Mouse (Mus musculus): ENCODE measurements around the gene Dip2b. TPM values are rescaled to one million over a fixed set of nuclear protein-coding genes. Genes with fewer than 3 reads are reported as not detected.

The Dip2b gene
- polyA plus RNA-seq, 1 experiment from 2014 or later: 4.9 TPM

GRCm38 (mm10) chr15:100073696-100074453 is 35.4 kb downstream of the Dip2b start:
- H3K27ac ChIP-seq: peak overlapping the region; percentile 11; the same call in 1 of the 2 replicates
- WGBS (ENCODE audit: insufficient replicate concordance): 71% methylated on average over 9 of the region's 9 CpGs

GRCm38 (mm10) chr15:100074754-100075153 is 36.3 kb downstream of the Dip2b start:
- Histone ChIP-seq H3K27ac (no peak overlapping the region), H3K4me1 (peaks cover 53% of the 10 kb centered on the region), H3K9me3 (replicated peaks) (no peaks in the 10 kb centered on the region), H3K9ac (no peak overlapping the region), H3K4me2 (no peak overlapping the region), H3K36me3 (no peaks in the 10 kb centered on the region), H3K27me3 (replicated peaks) (no peaks in the 10 kb centered on the region), H3K4me3 (no peak overlapping the region)
- 42% methylated on average over 8 of the region's 8 CpGs for WGBS (ENCODE audit: insufficient replicate concordance)
- no peak for ATAC-seq

More at GRCm38 (mm10) chr15:100073696-100074453, 35.4 kb downstream of the Dip2b start:
- no peak overlapping the region for H3K4me3 ChIP-seq
- H3K4me2 ChIP-seq: no peak overlapping the region
- no peak overlapping the region for H3K9ac ChIP-seq
- H3K4me1 ChIP-seq: peaks cover 48% of the 10 kb centered on the region
- ATAC-seq: no peak
- no peaks in the 10 kb centered on the region for H3K27me3 ChIP-seq (replicated peaks)
- H3K36me3 ChIP-seq: no peaks in the 10 kb centered on the region
- no peaks in the 10 kb centered on the region for H3K9me3 ChIP-seq (replicated peaks)

- ATAC-seq: peak; percentile 53; the same call in 1 of the 2 replicates
- Histone ChIP-seq H3K9me3 (replicated peaks) (no peaks in the 10 kb centered on the region), H3K4me2 (no peak overlapping the region), H3K4me1 (peaks cover 64% of the 10 kb centered on the region), H3K36me3 (no peaks in the 10 kb centered on the region), H3K27me3 (replicated peaks) (no peaks in the 10 kb centered on the region), H3K9ac (no peak overlapping the region), H3K27ac (no peak overlapping the region), H3K4me3 (no peak overlapping the region)
- WGBS (ENCODE audit: insufficient replicate concordance): 64% methylated on average over 4 of the region's 4 CpGs
These were observed 37.9 kb downstream of the Dip2b start for GRCm38 (mm10) chr15:100076362-100076761.

- no peak for ATAC-seq
These were observed 42.5 kb downstream of the Dip2b start for GRCm38 (mm10) chr15:100080833-100081477.

GRCm38 (mm10) chr15:100081478-100081998 is 43.1 kb downstream of the Dip2b start:
- H3K27me3 ChIP-seq (replicated peaks): no peaks in the 10 kb centered on the region
- ATAC-seq: no peak
- H3K4me1 ChIP-seq: peaks cover 30% of the 10 kb centered on the region
- no peaks in the 10 kb centered on the region for H3K9me3 ChIP-seq (replicated peaks)
- no peak overlapping the region for H3K9ac ChIP-seq
- H3K27ac ChIP-seq: no peak overlapping the region
- H3K36me3 ChIP-seq: no peaks in the 10 kb centered on the region
- no peak overlapping the region for H3K4me3 ChIP-seq
- H3K4me2 ChIP-seq: no peak overlapping the region
- WGBS (ENCODE audit: insufficient replicate concordance): 82% methylated on average over 6 of the region's 6 CpGs

More at GRCm38 (mm10) chr15:100080833-100081477, 42.5 kb downstream of the Dip2b start:
- Histone ChIP-seq H3K9ac (no peak overlapping the region), H3K4me3 (no peak overlapping the region), H3K27ac (no peak overlapping the region), H3K4me1 (peaks cover 36% of the 10 kb centered on the region), H3K27me3 (replicated peaks) (no peaks in the 10 kb centered on the region), H3K9me3 (replicated peaks) (no peaks in the 10 kb centered on the region), H3K36me3 (no peaks in the 10 kb centered on the region), H3K4me2 (no peak overlapping the region)
- 22% methylated on average over 1 of the region's 1 CpGs for WGBS (ENCODE audit: insufficient replicate concordance)

- WGBS (ENCODE audit: insufficient replicate concordance): 75% methylated on average over 8 of the region's 8 CpGs
- Histone ChIP-seq H3K27me3 (replicated peaks) (no peaks in the 10 kb centered on the region), H3K4me3 (no peak overlapping the region), H3K9me3 (replicated peaks) (no peaks in the 10 kb centered on the region), H3K4me1 (peaks cover 25% of the 10 kb centered on the region), H3K27ac (no peak overlapping the region), H3K4me2 (no peak overlapping the region), H3K36me3 (no peaks in the 10 kb centered on the region), H3K9ac (no peak overlapping the region)
- no peak for ATAC-seq
These were observed 43.6 kb downstream of the Dip2b start for GRCm38 (mm10) chr15:100082052-100082451.

GRCm38 (mm10) chr15:100082733-100083132 is 44.3 kb downstream of the Dip2b start:
- Histone ChIP-seq H3K27ac (no peak overlapping the region), H3K27me3 (replicated peaks) (no peaks in the 10 kb centered on the region), H3K4me1 (peaks cover 20% of the 10 kb centered on the region), H3K9me3 (replicated peaks) (no peaks in the 10 kb centered on the region), H3K4me2 (no peak overlapping the region), H3K36me3 (no peaks in the 10 kb centered on the region), H3K4me3 (no peak overlapping the region), H3K9ac (no peak overlapping the region)
- WGBS (ENCODE audit: insufficient replicate concordance): 77% methylated on average over 5 of the region's 5 CpGs
- ATAC-seq: no peak

- Histone ChIP-seq H3K27me3 (replicated peaks) (no peaks in the 10 kb centered on the region), H3K4me3 (no peak overlapping the region), H3K4me1 (peaks cover 20% of the 10 kb centered on the region), H3K27ac (no peak overlapping the region), H3K9ac (no peak overlapping the region), H3K4me2 (no peak overlapping the region), H3K36me3 (no peaks in the 10 kb centered on the region), H3K9me3 (replicated peaks) (no peaks in the 10 kb centered on the region)
- WGBS (ENCODE audit: insufficient replicate concordance): 55% methylated on average over 6 of the region's 6 CpGs
- no peak for ATAC-seq
These were observed 45.4 kb downstream of the Dip2b start for GRCm38 (mm10) chr15:100083882-100084281.

GRCm38 (mm10) chr15:100084882-100085281 is 46.4 kb downstream of the Dip2b start:
- no peak overlapping the region for H3K9ac ChIP-seq
- WGBS (ENCODE audit: insufficient replicate concordance): 55% methylated on average over 4 of the region's 4 CpGs
- H3K4me3 ChIP-seq: no peak overlapping the region
- H3K36me3 ChIP-seq: no peaks in the 10 kb centered on the region
- peaks cover 17% of the 10 kb centered on the region for H3K4me1 ChIP-seq
- H3K4me2 ChIP-seq: no peak overlapping the region
- no peaks in the 10 kb centered on the region for H3K27me3 ChIP-seq (replicated peaks)
- H3K9me3 ChIP-seq (replicated peaks): no peaks in the 10 kb centered on the region
- no peak for ATAC-seq
- H3K27ac ChIP-seq: no peak overlapping the region

GRCm38 (mm10) chr15:100088021-100088420 is 49.6 kb downstream of the Dip2b start:
- no peak for ATAC-seq
- Histone ChIP-seq H3K9me3 (replicated peaks) (no peaks in the 10 kb centered on the region), H3K4me2 (no peak overlapping the region), H3K4me3 (no peak overlapping the region), H3K4me1 (peaks cover 21% of the 10 kb centered on the region), H3K9ac (no peak overlapping the region), H3K36me3 (no peaks in the 10 kb centered on the region), H3K27ac (no peak overlapping the region), H3K27me3 (replicated peaks) (no peaks in the 10 kb centered on the region)
- 75% methylated on average over 7 of the region's 7 CpGs for WGBS (ENCODE audit: insufficient replicate concordance)

- no peak overlapping the region for H3K4me3 ChIP-seq
- no peak overlapping the region for H3K4me2 ChIP-seq
- no peaks in the 10 kb centered on the region for H3K9me3 ChIP-seq (replicated peaks)
- no peak for ATAC-seq
- H3K36me3 ChIP-seq: no peaks in the 10 kb centered on the region
- H3K27me3 ChIP-seq (replicated peaks): no peaks in the 10 kb centered on the region
- H3K27ac ChIP-seq: no peak overlapping the region
- H3K4me1 ChIP-seq: peaks cover 25% of the 10 kb centered on the region
- 44% methylated on average over 8 of the region's 8 CpGs for WGBS (ENCODE audit: insufficient replicate concordance)
- H3K9ac ChIP-seq: no peak overlapping the region
These were observed 51.2 kb downstream of the Dip2b start for GRCm38 (mm10) chr15:100089645-100090053.

- no peak overlapping the region for H3K9ac ChIP-seq
- no peak overlapping the region for H3K27ac ChIP-seq
- no peak for ATAC-seq
- WGBS (ENCODE audit: insufficient replicate concordance): 61% methylated on average over 8 of the region's 8 CpGs
- H3K4me1 ChIP-seq: peaks cover 29% of the 10 kb centered on the region
- H3K9me3 ChIP-seq (replicated peaks): no peaks in the 10 kb centered on the region
- no peak overlapping the region for H3K4me3 ChIP-seq
- H3K4me2 ChIP-seq: peak overlapping the region; percentile 36
- no peaks in the 10 kb centered on the region for H3K27me3 ChIP-seq (replicated peaks)
- H3K36me3 ChIP-seq: no peaks in the 10 kb centered on the region
These were observed 53.4 kb downstream of the Dip2b start for GRCm38 (mm10) chr15:100091818-100092217.
